Mouse (Mus musculus) layer of hippocampus, postnatal 36 days (tissue): ENCODE results near the gene Igfbp2. TPM values are rescaled to one million over a fixed set of nuclear protein-coding genes. Genes with fewer than 3 reads are reported as not detected.

Experiments used
- DNase-seq, 2 experiments: peaks; one replicate each; pipeline ENCODE4 v3.0.0; 2022
- total RNA-seq, 2 experiments: library from RNA; stranded (reverse); gene quantifications; 2 replicates each; pipeline ENCODE4 v1.2.3; 2021

Gene Igfbp2
- total RNA-seq, 2 experiments from 2014 or later, result 40.2 to 54.9 TPM

DNA sequence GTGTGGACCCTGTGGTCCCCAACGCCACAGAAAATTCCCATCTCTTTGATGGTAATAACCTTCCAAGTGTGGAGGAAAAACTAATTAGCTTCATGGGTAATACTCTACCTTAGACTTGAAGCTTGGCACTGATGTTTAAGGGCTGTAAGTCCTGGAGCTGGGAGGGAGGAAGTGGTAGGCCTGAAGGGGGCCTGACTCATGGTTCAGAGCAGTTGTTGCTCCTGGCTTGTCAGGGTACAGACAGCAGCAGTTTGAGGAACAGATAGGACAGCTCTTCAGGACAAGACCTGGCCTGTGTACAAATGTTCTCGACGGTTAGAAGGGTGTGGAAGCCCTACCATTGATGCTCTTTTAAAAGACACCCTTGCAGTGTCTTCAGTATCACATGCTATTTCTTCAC is 8.7 kb upstream of the Igfbp2 start:
- no peak for DNase-seq

DNA sequence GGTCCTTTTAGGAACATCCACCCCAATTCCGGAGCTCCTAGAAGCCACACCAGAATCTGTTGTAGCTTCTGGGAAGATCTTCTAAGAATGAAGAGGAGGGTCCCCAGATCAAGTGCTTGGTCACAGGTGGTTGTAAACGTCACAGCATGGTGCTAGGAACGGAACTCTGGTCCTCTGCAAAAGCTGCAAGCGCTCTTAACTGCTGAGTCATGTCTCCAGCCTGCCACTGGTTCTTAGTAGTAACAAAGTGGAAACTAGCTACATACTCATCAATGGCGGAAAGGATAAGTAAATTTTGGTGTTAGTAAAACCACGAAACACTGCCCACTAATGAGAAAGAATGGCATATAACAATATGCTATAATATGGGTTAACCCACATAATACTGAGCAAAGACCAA is 4.3 kb upstream of the Igfbp2 start:
- DNase-seq, result no peak

DNA sequence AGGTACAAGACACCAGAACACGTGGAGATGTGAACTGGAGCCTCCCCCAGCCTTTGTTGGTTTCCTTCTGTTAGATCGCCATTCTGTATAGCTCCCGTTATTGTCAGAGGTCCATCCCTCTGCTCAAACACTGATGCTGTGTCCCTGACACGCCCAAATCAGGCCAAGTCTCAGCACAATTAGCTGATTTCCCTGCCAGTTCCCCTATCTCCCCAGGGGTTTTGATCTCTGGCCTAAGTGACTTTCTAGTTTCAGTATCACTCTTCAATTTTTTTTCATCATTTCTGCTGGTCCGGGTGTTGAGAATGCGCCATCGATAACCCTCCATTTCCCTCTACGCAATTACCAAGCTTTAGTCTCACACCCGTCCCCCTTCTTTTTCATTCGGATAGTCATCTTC is 1.4 kb upstream of the Igfbp2 start:
- DNase-seq, result no peak

DNA sequence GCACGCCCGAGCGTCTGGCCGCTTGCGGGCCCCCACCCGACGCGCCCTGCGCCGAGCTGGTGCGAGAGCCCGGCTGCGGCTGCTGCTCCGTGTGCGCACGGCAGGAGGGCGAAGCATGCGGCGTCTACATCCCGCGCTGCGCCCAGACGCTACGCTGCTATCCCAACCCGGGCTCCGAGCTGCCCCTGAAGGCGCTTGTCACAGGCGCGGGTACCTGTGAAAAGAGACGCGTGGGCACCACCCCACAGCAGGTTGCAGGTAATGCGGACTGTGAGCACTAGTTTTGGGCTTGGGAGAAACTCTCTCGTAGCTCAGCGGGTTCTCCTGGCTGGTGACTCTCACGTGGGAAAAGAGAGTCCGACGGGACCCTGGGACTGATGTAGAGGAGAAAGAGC is 401 bp downstream of the Igfbp2 start:
- peak; percentile 15 to 16 for DNase-seq

DNA sequence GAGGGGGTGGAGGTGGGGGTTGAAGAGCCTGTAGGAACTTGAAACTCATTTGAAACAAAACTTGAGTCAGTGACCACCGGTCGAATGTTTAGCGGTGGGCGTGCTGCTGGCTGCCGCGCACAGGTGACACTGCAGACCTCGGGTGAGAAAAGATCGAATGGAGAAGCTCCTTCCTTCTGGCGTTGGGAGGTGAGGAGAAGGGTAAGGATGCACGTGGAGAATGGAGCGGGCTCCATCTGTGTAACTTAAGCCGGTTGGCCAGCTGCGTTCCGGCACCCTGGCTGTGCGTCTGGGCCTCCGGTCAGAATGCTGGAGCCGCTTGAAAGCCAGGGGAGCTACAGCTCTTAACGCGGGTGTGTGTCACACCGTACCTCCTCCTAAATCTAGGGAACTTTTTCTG is 983 bp downstream of the Igfbp2 start:
- no peak for DNase-seq

DNA sequence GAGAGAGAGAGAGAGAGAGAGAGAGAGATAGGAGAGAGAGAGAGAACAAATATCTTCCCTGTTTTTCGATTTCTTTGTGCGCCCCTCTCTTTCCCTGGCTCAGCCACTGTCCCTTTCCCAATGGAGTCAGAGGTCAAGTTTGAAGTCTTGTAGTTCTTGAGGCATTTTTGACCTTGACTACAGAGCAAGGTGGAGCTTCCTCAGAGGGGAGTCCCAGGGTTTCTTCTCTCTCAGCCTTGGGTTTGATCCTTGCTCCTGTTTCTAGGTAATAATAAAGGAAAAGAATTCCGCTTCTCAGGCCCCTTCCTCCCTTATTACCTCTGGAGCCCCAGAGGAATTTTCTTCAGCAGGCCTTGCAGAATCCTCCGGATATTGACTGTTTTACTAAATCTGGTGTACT is 1.6 kb downstream of the Igfbp2 start:
- DNase-seq, result no peak

DNA sequence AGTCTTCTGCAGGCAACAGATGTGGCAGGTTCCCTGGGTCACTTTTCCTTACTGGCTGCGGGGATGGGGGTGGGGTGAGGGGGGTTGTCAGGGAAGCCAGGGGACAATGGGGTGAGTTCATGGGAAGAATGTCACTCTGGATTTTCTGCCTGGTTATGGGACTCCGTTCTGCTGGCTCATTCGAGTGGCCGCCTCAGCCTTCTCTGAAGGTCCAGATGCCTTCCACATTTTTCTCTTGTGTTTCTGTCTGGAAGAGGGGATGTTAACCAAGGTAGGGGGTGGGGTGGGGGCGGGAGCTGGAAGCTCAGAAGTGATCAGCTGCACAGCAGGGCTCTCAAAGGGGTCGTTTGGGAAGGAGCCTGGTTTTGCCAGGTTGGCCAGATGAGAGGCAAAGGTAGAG is 2.1 kb downstream of the Igfbp2 start:
- DNase-seq, result no peak

DNA sequence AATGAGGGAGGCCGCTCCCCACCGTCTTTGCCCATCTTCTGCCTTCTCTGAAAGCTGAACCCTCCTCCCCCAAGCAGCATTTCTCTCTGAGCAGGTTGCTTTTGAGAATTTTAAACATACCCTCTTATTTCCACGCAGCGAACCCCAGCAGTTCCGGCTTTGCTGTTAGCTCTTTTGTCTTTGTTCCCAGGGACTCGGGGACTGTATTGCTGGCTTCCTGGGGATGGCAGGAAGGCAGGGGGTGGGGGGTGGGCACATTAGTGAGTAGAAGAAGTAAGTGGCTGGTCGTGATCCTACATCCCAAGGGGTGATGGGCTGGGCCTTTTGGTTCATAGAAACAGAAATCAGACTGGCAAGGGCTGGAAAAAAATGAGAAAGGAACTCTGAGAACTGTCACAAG is 2.6 kb downstream of the Igfbp2 start:
- no peak for DNase-seq

DNA sequence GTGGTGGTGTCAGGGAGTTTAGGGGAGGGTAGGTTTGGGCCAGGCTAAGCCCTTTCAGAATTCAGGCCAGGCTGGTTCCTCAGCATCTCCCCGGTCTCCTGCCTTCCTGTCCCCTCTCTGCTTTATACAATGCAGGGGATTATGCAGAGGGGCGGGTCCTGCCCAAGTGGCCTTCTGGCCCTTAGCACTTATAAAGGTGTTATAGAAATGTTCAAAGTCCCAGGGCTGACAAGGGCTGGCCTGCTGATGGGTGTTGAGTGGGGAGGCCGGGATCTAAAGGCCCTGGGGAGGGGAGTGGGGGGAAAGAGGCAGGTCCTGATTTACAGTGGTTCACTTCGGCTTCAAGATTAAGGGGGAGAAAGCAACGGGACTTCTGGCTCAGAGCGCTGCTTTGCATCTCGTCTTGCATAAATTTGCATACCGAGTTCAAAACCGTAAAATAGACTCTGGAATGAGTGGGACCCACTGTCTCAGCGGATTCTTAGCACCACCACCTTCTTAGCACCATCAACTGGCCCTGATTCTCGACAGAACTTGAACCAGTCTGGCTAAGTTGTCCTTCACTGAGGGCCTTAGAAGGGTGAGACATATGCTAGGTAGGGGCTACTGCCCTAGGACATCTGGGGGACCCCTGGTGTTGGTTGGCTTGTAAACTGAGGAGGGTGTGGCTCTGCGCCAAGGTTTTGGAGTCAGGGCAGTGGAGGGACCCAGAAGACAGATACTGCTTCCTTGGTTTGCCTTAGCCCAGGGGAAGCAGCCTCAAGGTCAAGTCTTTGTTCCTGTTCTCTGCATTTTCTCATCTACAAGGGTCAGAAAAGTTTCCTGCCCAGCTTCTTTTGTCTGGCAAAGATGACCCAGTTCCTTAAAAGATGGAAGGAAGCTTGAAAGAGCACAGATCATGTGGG is 3.4 kb downstream of the Igfbp2 start:
- no peak for DNase-seq

DNA sequence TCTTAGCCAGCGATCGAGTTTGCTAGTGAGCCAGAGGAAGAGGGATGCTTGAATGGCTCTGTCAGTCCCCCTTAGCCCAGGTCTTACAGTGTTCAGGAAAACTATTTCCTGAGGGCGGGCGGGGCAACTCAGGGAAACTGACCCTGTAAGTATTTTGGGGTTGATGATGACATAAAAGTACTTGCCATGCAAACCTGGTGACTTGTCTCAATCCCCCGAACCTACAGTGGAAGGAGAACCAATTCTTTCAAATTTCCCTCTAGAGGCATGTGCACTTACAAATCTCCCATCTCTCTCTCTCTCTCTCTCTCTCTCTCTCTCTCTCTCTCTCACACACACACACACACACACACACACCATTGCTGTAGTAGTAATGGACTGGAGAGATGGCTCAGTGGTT is 4.5 kb downstream of the Igfbp2 start:
- no peak for DNase-seq

DNA sequence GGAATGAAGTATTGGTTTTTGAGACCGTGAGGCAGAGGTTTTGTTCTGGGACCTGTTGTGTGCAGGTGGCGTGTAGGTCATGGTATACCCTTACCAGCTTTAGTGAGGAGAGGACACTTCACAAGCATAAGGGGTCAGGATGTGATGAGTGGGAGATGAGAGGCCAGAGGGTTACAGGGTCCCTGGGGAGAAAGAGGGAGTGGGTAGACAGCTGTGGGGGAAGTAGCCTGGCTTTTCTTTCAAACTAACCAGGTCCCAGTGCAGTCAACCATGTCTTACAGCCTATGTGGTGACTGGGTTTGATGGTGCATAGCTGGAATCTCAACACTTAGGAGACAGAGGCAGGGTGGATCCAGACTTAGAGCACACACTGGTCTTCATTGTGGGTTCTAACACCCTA is 6.2 kb downstream of the Igfbp2 start:
- no peak for DNase-seq

DNA sequence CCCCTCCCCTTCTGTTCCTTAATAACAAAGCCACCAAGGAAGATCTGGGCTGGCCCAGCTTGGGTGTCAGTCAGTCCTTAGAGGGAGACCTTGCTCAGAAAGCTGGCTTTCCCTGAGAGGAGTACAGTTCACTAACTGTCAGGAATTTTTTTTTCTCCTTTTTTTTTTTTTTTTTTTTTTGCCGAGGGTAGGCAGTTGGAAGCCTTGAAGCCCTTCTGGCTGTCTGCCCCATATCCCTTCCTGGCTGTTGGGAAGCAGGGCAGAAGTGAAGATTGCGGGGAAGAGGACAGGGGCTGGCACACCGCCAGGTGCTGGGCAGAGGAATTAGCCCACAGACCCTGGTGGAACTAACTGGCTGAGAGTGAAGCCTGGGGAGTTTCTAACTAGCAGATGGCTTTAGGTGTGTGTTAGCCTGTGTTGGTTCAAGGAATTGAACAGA is 8.4 kb downstream of the Igfbp2 start:
- no peak for DNase-seq

DNA sequence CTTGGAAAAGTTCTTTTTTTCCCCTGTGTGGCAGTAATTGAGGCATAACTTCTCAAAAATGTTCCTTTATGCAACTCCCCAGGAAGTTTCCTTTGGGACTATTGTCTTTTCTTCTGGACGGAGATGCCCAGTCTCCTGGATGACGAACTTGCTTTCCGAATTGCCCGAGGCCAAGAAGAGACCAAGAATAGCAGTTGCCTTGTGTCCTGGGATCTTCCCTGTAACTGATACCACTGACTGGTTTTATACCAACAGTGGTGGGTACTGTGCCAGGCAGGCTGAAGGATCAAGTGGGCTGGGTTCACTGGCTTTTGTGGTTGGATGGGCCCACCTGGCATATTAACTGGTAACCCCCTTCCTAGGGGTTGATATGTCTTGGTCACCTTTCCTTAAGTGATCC is 9.3 kb downstream of the Igfbp2 start:
- no peak for DNase-seq

DNA sequence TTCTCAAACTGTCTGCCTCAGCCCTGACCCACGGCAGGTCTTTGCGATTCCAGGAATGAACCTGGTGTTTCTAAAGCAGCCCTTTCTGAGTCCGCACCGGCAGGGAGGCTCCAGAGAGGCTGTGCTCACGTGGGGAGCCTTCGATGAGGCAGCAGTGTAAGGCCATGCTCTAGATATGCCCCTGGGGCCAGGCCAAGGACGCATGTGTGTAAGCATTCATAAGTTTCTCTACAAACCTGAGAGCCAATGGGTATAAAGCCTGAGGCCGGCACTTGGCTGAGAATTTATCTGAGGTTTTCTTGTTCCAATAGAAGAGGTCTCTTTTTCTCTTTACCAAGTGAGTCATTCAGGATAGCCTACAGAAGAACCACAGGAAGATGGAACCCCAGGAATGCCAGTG is 15.1 kb downstream of the Igfbp2 start:
- DNase-seq, result no peak

DNA sequence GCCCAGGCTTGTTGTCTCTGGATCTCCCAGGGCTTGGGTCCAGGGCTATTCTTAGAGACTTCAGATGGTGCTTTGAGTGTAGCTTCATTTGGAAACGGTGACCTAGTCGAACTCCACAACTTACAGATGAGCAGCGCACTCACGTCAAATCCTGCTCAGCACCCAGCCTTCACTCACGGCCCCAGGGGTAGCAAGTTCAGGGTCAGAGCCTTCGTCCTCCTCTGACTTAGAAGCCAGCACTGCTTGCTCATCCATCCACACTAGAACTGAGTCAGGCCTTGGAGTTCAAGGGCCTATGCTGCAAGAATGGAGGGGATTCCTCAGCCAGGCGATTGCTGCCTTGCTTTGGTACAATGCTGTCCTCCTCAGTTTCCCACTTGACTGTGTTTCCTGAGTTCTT is 15.5 kb downstream of the Igfbp2 start:
- no peak for DNase-seq

DNA sequence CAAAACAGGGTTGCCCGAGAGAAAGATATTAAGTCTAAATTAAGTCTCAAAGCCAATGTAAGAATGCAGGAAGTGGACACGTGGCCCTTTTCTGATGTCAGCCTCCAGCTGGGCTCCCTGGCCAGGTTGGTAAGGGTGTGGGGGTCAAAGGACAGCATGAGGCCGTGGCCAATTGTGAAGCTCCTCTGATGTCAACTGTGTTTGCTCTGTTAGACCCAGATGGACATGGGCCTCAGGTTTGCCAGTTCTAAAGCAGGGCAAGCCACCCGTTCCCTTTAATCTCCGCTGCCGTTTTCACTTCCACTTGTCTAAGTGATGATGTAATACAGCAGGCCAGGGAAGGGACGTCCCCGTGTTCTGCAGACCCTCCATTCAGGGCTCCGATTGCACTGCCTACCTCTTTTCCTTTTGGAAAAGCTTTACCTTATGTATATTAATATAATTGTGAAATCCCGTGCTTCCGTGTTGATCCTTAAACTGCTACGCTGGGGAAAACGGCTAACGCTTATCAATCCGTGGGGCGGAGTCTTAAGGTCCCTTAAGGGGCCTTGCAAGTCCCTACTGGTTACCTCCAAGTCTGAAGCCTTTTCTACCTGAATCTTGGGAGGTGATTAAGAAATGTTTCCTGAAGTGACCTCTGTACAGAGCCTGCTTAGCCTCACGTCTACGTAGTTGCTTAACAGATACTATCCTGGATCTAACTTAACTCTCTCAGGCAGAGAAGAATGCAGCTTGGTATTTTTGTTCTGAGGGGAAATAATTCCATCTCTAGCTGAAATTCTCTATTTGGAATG is 18.6 kb downstream of the Igfbp2 start:
- no peak for DNase-seq

DNA sequence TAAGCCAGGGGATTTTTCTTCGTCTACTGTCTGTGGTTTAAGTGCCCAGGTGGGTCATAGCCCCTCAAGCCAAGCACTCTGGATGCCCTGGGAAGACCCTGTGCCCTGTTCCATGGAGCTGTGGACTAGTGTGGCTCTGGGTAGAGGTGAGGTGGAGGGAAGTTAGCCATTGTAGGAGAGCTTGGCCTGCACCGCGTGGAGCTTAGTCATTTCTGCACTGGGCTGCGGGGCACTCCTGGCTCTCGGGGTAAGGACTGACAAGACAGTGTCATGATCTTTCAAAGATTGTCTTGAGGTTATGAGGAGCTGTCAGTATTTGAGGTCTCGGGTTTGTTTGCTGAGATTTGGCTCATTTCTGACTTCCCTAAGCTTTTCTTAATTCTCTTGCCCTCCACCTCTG is 20.4 kb downstream of the Igfbp2 start:
- DNase-seq, result no peak

DNA sequence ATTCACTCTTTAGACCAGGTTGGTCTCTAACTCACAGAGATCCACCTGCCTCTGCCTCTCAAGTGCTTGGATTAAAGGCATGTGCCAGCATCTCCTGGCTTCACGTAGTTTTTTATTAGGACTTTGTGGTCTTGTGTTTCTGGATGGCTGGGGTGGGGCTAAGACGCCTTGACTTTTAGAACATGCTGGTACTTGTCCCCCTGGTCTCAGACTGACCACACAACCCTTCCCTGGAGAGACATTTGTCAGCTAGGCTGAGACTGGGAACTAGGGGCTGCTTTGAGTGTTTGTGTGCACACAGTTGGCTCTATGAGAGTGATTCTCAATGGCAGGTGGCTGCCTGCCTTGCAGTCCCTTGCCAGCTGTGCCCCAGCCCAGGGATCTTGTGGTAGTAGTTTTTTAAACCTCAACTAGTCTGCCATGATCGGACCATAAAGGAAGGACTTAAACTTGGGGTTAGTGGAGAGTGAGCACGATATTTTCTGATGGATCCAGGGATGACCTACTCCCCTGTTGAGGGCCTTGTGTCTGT is 23.6 kb downstream of the Igfbp2 start:
- DNase-seq, result no peak

DNA sequence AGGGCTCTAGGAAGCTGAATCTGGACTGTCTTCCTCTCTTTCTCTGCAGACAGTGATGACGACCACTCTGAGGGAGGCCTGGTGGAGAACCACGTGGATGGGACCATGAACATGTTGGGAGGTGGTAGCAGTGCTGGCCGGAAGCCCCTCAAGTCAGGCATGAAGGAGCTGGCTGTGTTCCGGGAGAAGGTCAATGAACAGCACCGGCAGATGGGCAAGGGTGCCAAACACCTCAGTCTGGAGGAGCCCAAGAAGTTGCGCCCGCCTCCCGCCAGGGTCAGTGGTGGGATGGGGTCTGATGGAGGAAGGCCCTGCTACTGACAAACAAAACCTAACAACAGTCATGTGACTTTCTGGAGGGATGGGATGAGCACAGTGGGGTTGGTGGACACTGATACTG is 24.7 kb downstream of the Igfbp2 start:
- no peak for DNase-seq

DNA sequence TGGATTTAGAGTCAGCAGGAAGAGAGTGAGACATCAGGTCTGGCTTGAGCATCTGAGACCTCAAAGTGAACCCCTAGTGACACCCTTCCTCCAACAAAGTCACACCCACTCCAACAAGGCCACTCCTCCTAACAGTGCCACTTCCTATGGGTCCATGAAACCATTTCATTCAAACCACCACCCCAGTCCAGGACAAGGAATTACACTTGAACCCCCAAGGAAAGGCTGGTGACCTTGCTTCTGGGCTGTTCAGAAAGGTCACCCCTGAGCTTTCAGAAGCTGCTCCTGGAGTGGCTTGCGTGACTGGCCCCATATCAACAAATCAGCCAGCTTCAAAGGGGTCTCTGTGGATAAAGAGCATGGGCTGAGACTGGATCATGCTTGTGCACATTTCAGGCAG is 29.5 kb downstream of the Igfbp2 start:
- no peak for DNase-seq

DNA sequence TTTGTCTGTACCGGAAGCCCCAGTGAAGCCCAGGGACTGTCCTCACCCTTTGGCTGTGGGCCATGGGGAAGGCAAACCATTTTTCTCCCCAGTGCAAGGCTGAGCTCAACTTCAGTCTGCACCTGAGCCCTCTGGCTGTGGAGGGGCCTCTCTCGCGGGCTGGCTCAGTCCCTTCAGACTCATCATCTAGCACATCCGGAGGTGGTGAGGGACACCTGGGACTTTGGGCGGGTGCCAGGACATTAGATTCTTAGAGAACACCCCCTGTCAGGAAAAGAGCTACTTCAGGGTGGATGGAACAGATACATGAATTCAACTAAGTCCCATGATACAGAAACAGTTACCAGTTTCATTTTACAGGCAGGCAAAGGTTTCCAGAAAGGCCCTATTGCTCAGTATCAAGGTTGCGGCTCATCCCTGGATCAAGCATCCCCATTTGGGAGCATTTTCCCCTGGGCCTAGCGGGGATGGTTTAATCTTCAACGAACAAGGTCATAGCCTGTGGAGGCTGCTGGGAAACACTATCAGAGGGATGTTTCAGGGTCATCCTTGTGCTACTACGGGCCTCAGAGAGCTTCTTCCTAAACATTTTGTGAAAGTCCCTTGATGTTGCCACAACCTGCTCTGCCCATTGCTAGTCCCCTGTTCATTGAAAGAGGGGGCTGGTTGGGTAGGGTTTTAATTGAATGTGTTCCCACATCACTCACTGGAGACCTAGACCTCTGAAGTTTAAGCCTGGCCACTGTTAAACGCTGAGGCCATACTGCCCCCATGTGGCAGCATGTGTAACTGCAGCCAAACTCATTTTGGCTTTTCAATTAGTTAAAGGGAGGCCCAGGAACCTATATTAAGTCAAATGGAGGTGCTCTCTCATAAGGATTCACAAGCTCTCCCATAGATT is 30.3 kb downstream of the Igfbp2 start:
- DNase-seq, result no peak

DNA sequence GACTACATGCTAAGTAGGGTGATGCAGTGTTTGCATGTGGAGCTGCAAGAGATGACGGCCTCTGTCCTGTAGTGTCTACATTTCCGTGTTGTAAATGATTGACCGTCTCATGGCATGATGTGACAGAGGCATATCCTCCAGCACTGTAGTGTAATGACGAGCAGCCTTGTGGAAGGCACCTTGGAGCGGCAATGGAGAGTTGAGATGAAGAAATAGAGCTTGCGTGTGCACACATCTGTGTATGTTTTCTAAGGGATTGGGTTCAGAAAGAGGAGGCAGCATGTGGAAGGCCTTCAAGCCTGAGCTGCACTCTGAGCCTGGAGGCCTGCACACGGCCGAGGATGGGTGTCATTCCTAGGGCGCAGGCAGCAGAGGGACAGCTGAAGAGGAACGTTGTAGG is 31.4 kb downstream of the Igfbp2 start:
- DNase-seq, result no peak
